Mouse (Mus musculus) bone marrow, adult 2 months (tissue): ENCODE measurements around the gene Pnmal2. TPM values are rescaled to one million over a fixed set of nuclear protein-coding genes. Genes with fewer than 3 reads are reported as not detected.
A peak's percentile ranks its signal among the peaks of the same experiment; 100 is the strongest.

Source experiments
- H3K27ac ChIP-seq: fragments of 200-500 bp; 2 replicates; pipeline ENCODE4 v1.5.1; 2012; ENCODE audit warnings: low read depth, mild to moderate bottlenecking, control low read depth, inconsistent platforms, low read length; ENCODE audit not compliant: control insufficient read depth, poor library complexity, insufficient read depth
- H3K4me1 ChIP-seq: fragments of 200-500 bp; 2 replicates; pipeline ENCODE4 v1.6.1; 2011; ENCODE audit warnings: low read length; ENCODE audit not compliant: control insufficient read depth, insufficient read depth
- H3K4me3 ChIP-seq: fragments of 200-500 bp; replicated peaks from 2 replicates; pipeline ENCODE3; 2011; ENCODE audit warnings: mild to moderate bottlenecking, low read depth, low read length, control low read depth; ENCODE audit not compliant: control insufficient read depth
- CTCF ChIP-seq: fragments of 200-500 bp; IDR thresholded peaks from 2 replicates; pipeline ENCODE4 v1.5.1; 2011; ENCODE audit warnings: low read length, control low read depth; ENCODE audit not compliant: control insufficient read depth, insufficient read depth
- POLR2A ChIP-seq: fragments of 200-500 bp; IDR thresholded peaks from 2 replicates; pipeline ENCODE4 v1.6.1; 2011; ENCODE audit warnings: low read depth, mild to moderate bottlenecking, control low read depth, low read length, borderline replicate concordance; ENCODE audit not compliant: control insufficient read depth
- WGBS: fragments of 180-500 bp; shearing (Covaris S2); methylation state at CpG from one replicate; pipeline ENCODE4 v1.1.7; 2018; 5-methylcytosine and 5-hydroxymethylcytosine counted together
- polyA plus RNA-seq: library from polyadenylated mRNA; stranded (reverse); fragments of >200 nt; gene quantifications from 2 replicates; pipeline ENCODE4 v1.2.4, GENCODE M21; 2011; ENCODE audit warnings: low replicate concordance; ENCODE audit not compliant: missing spikeins, insufficient read depth, insufficient read length

Gene Pnmal2
- polyA plus RNA-seq, 1 experiment: not detected

DNA sequence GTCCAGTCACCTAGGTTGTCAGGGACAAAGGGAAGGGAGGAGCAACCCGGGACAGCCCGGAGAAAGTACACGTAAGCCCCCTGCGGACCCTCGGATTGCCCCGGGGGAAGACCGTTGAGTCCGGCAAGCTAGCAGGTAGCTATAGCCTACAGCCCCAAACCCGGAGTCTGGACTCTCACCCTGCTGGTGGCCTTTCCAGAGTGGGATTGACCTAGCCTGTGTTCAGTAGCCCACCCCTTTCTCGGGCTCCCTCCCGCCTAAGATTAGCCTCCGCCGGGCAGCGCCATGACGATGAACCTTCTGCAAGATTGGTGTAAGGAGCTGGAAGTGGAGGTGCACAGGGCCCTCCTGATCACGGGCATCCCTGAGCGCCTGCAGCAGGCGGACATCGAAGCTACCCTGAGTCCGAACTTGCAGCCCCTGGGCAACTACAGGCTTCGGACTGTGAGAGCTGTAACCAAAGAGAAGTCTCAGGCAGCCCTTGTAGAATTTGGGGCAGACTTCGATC is 380 bp downstream of the Pnmal2 start:
- no peak for TF ChIP-seq CTCF
- WGBS: 7% methylated on average over 22 of the region's 22 CpGs
- Histone ChIP-seq H3K4me3 (peak overlapping the region; percentile 37), H3K27ac (no peak overlapping the region; the same call in 1 of the 2 replicates), H3K4me1 (no peaks in the 10 kb centered on the region; the same call in 1 of the 2 replicates)

DNA sequence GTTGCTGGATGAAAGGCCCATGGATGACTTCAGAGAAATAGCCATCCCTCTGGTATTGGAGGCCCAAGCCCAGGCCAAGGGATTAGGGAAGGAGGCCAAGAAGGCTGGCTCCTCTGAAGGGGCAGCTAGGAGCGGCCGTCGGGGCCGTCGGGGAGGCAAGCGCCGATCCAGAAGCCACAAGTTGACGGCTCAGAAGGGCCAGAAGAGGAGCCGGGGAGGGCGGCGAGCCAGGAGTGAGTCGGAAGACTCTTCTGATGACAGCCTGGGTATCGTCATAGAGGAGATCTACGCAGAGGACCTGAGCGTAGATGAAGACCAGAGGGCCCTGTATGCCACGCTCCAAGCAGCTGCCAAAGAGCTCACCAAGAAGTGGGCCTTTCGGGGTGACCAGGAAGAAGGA is 937 bp downstream of the Pnmal2 start:
- TF ChIP-seq POLR2A (no peak), CTCF (no peak)
- Histone ChIP-seq H3K4me1 (no peaks in the 10 kb centered on the region; the same call in 1 of the 2 replicates), H3K4me3 (no peak overlapping the region), H3K27ac (no peak overlapping the region)
- WGBS: 18% methylated on average over 17 of the region's 17 CpGs

DNA sequence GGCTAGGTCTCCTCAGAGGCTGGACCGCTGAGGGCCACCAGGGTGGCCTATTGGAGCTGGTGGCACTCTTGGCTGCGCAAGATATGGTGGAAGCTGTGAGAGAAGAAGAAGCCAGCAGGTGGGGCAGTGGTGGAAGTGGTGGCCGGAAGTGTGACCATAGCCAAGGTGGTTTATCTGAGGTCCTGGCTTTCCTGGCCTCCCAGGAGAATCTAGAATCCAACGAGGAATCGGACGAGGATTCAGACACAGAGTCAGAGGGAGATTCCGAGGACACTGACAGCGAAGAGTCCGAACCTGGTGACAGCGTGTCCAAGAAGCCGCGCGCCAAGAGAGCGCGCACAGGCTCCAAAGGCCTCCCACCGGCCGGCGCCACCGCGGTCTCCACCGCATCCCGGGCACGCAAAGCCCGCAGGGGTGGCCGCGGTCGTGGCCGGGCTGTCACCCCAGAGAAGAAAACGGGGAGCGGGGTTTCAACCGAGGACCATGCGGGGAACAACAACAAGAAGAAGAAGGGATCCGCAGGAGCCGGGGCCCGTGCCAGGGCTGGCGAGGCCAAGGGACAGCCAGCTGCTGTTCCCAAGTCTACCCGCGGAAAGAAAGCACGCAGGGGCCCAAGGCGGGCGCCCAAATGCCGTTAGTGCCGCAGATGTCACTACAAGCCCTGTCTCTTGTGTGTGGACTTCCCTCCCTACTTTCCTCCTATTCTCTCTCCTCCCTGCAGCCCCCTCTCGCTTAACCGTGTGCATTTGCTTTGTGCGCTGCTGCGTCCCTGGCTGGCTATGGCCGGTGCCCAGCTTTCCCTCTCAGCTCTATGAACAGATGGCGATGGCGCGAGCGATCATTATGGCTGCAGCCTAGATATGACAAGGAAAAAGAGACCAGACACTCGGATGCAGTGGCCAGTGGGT is 2.2 kb downstream of the Pnmal2 start:
- TF ChIP-seq POLR2A: no peak
- no peak for TF ChIP-seq CTCF
- Histone ChIP-seq H3K4me1 (no peaks in the 10 kb centered on the region; the same call in 1 of the 2 replicates), H3K27ac (no peak overlapping the region), H3K4me3 (no peak overlapping the region)
- 4% methylated on average over 53 of the region's 53 CpGs for WGBS

DNA sequence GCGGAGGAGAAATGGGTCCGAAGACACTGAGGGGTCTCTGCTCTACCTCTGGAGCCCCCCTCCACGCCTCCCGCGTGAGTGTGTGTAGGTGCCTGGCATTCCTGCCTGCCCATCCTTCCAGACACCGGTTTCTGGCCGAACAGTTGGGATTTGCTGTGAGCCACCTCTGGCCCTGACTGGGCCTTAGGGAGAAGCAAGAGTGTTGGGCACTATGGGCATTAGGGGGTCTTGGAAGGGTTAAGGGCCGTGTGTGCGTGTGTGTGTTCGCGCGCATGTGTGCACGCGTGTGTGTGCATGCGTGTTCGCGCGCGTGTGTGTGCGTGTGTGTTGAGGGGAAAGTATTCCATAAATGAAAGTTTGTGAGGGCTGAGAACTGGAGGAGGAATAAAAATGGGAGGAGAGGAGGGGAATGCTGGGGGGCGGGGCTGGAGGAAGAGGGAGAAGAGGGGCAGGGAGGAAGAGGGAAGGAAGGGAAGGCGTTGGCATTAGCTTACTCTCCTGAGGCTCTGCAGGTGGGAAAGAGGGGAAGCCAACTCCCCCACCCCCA is 2.9 kb downstream of the Pnmal2 start:
- no peak overlapping the region for H3K4me3 ChIP-seq
- H3K4me1 ChIP-seq: no peaks in the 10 kb centered on the region; the same call in 1 of the 2 replicates
- TF ChIP-seq POLR2A (no peak), CTCF (no peak)
- H3K27ac ChIP-seq: no peak overlapping the region
- WGBS: 24% methylated on average over 21 of the region's 22 CpGs

DNA sequence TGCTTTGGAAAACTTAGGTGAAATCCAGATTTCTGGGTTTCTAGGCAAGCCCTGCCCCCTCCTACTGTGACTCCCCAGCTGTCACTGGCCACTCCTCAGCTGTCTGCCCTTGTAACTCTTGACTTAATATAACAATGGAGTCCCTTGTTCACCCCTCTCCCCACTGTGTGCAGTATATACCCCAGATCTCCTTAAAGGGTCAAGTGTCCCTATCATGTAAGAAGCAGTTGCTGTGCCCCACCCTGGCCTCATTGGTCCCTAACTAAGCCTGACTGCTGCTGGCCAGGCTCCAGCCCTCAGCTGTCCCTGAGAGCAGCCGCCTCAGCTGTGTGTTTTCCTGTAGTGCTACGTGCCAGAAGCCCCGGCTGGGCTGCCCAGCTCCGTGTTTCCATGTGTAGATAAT is 3.5 kb downstream of the Pnmal2 start:
- TF ChIP-seq POLR2A: no peak
- WGBS: 9% methylated on average over 4 of the region's 4 CpGs
- Histone ChIP-seq H3K4me3 (no peak overlapping the region), H3K4me1 (no peaks in the 10 kb centered on the region; the same call in 1 of the 2 replicates), H3K27ac (no peak overlapping the region)

DNA sequence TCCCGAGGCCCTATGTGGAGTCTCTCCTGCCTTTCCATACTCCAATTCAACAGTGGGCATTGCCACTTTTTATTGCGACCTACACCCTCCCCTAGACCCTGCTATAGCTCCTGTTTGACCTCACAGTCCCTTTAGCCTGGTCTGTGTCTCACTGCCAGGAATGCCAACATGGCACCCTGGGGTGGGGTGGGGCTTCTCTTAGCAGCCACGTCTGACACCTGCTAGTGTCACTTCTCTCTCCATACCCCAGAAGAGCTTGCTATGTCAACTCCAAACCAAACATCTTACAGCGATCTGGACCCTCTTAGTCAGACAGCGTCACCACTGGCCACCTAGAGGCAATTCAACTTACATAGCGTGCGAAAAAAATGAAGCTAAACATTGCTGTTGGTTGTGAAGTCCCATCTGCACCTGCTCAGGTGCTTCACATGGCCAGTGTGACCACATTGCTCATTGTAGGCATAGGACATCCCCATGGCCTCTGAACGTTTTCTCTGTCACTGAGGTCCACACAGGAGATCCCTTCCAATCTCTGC is 4.5 kb downstream of the Pnmal2 start:
- Histone ChIP-seq H3K27ac (no peak overlapping the region), H3K4me1 (no peaks in the 10 kb centered on the region; the same call in 1 of the 2 replicates), H3K4me3 (no peak overlapping the region)
- 75% methylated on average over 8 of the region's 8 CpGs for WGBS
- no peak for TF ChIP-seq POLR2A
- no peak for TF ChIP-seq CTCF

DNA sequence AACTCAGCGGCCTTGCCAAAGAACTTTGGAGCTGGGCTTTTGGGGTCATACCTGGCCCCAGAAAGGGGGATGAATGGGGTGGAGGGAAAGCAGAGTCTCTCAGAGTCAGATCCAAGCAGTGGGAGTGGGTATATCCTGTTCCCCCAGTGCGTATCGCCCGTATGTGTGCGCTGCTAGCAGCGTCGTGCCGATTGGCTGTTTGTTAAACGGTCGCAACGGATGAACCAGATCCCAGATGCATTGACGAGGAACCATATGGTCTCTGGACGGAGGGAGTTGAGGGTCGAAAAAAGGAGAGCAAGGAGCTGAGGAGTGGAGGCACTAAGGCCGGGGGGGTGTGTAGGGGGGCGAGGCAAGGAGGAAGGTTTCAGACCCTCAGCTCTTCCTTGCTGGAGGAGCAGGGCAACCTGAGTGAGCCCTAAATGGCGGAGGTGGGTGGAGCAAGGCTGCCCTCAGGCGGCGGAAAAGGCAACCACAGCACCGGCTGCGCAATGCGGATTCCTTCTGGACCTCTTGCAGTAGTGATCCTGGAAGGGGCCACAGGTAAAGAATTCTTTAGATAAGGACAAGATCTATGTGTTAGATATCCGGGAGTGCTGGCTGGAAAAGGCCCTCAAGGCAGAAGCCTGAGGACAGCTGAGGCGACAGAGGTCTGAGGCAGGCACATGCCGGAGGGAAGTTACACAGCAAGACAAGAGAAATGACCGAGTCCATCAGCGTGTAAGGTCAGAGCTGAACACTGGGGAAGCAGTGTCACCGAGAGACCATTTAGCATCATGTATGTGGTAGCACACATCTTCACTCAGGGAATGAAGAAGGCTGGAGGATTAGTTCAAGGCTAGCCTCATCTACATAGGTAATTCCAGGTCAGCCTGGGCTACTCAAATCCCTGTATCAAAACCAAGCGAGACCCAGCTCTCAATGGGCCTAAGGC is 5.7 kb downstream of the Pnmal2 start:
- 10% methylated on average over 29 of the region's 29 CpGs for WGBS
- peak overlapping the region; percentile 4 for H3K4me3 ChIP-seq
- TF ChIP-seq CTCF (peak; percentile 86), POLR2A (0 out of 2 replicates have a peak, but pooled peaks have one; percentile 22)
- no peaks in the 10 kb centered on the region; the same call in 1 of the 2 replicates for H3K4me1 ChIP-seq
- H3K27ac ChIP-seq: no peak overlapping the region
